Mouse (Mus musculus): ENCODE results near the gene Adam19. TPM values are rescaled to one million over a fixed set of nuclear protein-coding genes. Genes with fewer than 3 reads are reported as not detected.
"Not testable (repeated sequence)": the region's sequence is repeated elsewhere in the genome, so short reads cannot be mapped to it uniquely, and the experiment has no call there.

Adam19 gene
- polyA plus RNA-seq, 1 experiment from 2014 or later: 21.3 TPM

DNA sequence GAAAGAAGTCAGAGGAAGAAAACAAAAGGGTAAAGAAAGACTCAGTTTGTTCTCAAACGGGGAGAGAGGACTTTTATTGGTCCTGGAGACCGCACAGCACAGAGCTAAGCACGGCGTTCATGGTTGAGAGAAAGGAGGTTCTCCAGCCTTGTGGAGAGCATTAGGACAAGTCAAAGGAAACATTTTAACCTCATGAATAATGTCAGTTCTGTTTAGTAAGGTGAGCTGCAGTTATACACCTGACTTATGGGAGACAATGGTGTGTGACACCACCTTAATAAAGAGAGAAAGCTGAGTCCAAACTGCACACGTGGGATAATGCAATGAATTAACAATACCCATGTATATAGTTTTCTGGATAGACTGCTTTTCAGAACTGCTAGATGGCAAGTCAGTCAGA, 11.0 kb upstream of the Adam19 start:
- ATAC-seq (replicated peaks; ENCODE audit: low FRiP score, low TSS enrichment, low read depth) (no peak), DNase-seq (ENCODE audit: low spot score) (no peak)
- no peak overlapping the region for H3K9ac ChIP-seq (ENCODE audit: low read length)
- no peak overlapping the region for H3K27ac ChIP-seq (ENCODE audit: low read depth)
- no peaks in the 10 kb centered on the region for H3K9me3 ChIP-seq (ENCODE audit: control insufficient read depth, low read length)
- H3K36me3 ChIP-seq (ENCODE audit: control insufficient read depth, insufficient read depth, low read length): no peaks in the 10 kb centered on the region
- no peak overlapping the region for H3K4me3 ChIP-seq (ENCODE audit: low read depth, low read length)
- H3K27me3 ChIP-seq (replicated peaks; ENCODE audit: control insufficient read depth, insufficient read depth, low read length): no peaks in the 10 kb centered on the region
- H3K4me1 ChIP-seq (replicated peaks; ENCODE audit: control insufficient read depth, insufficient read depth, low read length): 0 out of 2 replicates have a peak, but pooled peaks cover 4% of the 10 kb centered on the region
- WGBS: 89% methylated on average over 5 of the region's 5 CpGs
- no peak overlapping the region for H3K4me2 ChIP-seq (ENCODE audit: low read length)

- Histone ChIP-seq H3K36me3 (ENCODE audit: control insufficient read depth, insufficient read depth, low read length) (no peaks in the 10 kb centered on the region), H3K9me3 (ENCODE audit: control insufficient read depth, low read length) (no peaks in the 10 kb centered on the region), H3K9ac (ENCODE audit: low read length) (no peak overlapping the region), H3K4me2 (ENCODE audit: low read length) (no peak overlapping the region), H3K27ac (ENCODE audit: low read depth) (no peak overlapping the region), H3K4me1 (replicated peaks; ENCODE audit: control insufficient read depth, insufficient read depth, low read length) (no peaks in the 10 kb centered on the region), H3K4me3 (ENCODE audit: low read depth, low read length) (no peak overlapping the region), H3K27me3 (replicated peaks; ENCODE audit: control insufficient read depth, insufficient read depth, low read length) (no peaks in the 10 kb centered on the region)
- ATAC-seq (replicated peaks; ENCODE audit: low FRiP score, low TSS enrichment, low read depth): no peak
- WGBS: 89% methylated on average over 3 of the region's 3 CpGs
- DNase-seq (ENCODE audit: low spot score): no peak
Observed at GRCm38 (mm10) chr11:46047264-46047663, 8.5 kb upstream of the Adam19 start.

DNA sequence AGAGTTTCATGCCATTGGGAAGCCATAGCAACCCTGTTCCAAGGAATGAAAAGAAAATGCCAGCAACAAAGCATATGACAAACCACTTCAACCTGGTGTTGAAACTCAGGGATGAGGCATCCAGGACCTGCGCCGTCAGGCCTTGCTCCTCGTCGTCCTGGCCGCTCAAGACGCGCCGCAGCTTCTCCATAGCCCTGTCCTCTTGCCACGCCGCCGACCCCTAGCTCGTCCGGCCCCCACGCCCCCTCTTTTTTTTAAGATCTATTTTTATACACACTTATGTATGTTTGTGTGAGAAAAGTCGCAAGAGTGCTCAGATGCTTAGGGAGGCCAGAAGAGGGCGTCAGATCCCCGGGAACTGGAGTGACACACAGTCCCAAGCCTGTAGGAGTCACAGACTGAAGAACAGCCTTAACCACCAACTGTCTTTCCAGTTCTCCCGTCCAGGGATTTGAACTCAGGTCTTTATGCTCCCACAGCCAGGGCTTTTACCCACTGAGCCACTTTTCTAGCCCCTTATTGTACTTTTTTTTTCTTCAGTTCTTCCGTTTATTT, 3.6 kb upstream of the Adam19 start, which contains the start of gene Gm12166:
Gm12166 (minus strand) TSS at position 217 of the 555 bp plus-strand sequence.
- H3K4me2 ChIP-seq (ENCODE audit: low read length): 0 out of 2 replicates have a peak within 1 kb of the TSS, but pooled peaks have one; percentile 3
- not testable (repeated sequence) for H3K4me1 ChIP-seq (replicated peaks; ENCODE audit: control insufficient read depth, insufficient read depth, low read length); H3K27me3 ChIP-seq (replicated peaks; ENCODE audit: control insufficient read depth, insufficient read depth, low read length); H3K9ac ChIP-seq (ENCODE audit: low read length); H3K9me3 ChIP-seq (ENCODE audit: control insufficient read depth, low read length); ATAC-seq (replicated peaks; ENCODE audit: low FRiP score, low TSS enrichment, low read depth); DNase-seq (ENCODE audit: low spot score); H3K4me3 ChIP-seq (ENCODE audit: low read depth, low read length); H3K36me3 ChIP-seq (ENCODE audit: control insufficient read depth, insufficient read depth, low read length); H3K27ac ChIP-seq (ENCODE audit: low read depth)
- 42% methylated on average over 19 of the region's 19 CpGs for WGBS

DNA sequence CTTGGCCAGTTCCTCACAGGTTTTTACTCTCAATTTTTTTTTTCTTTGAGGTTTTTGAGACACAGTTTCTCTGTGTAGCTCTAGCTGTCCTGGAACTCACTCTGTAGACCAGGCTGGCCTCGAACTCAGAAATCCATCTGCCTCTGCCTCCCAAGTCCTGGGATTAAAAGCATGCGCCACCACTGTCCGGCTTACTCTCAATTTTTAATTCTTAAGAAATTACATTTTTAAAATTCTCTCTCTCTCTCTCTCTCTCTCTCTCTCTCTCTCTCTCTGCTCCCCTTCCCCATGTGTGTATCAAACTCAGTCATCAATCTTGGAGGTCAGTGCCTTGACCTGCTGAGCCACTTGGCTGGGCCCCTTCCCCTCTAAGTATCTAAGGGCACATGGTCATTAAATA, 2.3 kb upstream of the Adam19 start:
- WGBS: 87% methylated on average over 3 of the region's 3 CpGs
- not testable (repeated sequence) for ATAC-seq (replicated peaks; ENCODE audit: low FRiP score, low TSS enrichment, low read depth); DNase-seq (ENCODE audit: low spot score); H3K9ac ChIP-seq (ENCODE audit: low read length); H3K27me3 ChIP-seq (replicated peaks; ENCODE audit: control insufficient read depth, insufficient read depth, low read length); H3K27ac ChIP-seq (ENCODE audit: low read depth); H3K9me3 ChIP-seq (ENCODE audit: control insufficient read depth, low read length); H3K4me2 ChIP-seq (ENCODE audit: low read length); H3K4me3 ChIP-seq (ENCODE audit: low read depth, low read length); H3K36me3 ChIP-seq (ENCODE audit: control insufficient read depth, insufficient read depth, low read length)
- peaks cover 13% of the 10 kb centered on the region for H3K4me1 ChIP-seq (replicated peaks; ENCODE audit: control insufficient read depth, insufficient read depth, low read length)

DNA sequence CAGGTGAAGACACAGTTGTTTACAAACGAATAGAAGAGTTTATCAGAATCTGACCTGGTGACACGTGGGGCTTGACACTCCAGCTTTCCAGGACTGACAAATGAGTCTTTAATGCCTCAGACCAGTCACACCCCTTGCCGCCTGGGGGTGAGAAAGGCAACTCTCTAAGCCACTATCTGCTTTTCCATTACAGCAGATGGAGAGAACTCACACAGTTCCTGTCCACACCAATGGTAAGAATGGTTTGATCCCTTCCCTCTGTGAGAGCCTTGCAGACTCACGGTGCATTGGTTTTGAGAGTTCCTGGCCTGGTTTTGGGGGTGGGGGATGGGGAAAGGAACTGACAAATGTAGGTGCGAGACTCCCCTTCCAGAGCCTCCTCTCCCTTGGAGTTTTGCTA, 1.5 kb upstream of the Adam19 start:
- Histone ChIP-seq H3K9ac (ENCODE audit: low read length) (no peak overlapping the region), H3K36me3 (ENCODE audit: control insufficient read depth, insufficient read depth, low read length) (no peaks in the 10 kb centered on the region), H3K4me3 (ENCODE audit: low read depth, low read length) (no peak overlapping the region), H3K4me2 (ENCODE audit: low read length) (no peak overlapping the region), H3K27me3 (replicated peaks; ENCODE audit: control insufficient read depth, insufficient read depth, low read length) (no peaks in the 10 kb centered on the region), H3K27ac (ENCODE audit: low read depth) (no peak overlapping the region), H3K4me1 (replicated peaks; ENCODE audit: control insufficient read depth, insufficient read depth, low read length) (peaks cover 13% of the 10 kb centered on the region), H3K9me3 (ENCODE audit: control insufficient read depth, low read length) (no peaks in the 10 kb centered on the region)
- no peak for ATAC-seq (replicated peaks; ENCODE audit: low FRiP score, low TSS enrichment, low read depth)
- DNase-seq (ENCODE audit: low spot score): no peak
- 41% methylated on average over 5 of the region's 5 CpGs for WGBS

DNA sequence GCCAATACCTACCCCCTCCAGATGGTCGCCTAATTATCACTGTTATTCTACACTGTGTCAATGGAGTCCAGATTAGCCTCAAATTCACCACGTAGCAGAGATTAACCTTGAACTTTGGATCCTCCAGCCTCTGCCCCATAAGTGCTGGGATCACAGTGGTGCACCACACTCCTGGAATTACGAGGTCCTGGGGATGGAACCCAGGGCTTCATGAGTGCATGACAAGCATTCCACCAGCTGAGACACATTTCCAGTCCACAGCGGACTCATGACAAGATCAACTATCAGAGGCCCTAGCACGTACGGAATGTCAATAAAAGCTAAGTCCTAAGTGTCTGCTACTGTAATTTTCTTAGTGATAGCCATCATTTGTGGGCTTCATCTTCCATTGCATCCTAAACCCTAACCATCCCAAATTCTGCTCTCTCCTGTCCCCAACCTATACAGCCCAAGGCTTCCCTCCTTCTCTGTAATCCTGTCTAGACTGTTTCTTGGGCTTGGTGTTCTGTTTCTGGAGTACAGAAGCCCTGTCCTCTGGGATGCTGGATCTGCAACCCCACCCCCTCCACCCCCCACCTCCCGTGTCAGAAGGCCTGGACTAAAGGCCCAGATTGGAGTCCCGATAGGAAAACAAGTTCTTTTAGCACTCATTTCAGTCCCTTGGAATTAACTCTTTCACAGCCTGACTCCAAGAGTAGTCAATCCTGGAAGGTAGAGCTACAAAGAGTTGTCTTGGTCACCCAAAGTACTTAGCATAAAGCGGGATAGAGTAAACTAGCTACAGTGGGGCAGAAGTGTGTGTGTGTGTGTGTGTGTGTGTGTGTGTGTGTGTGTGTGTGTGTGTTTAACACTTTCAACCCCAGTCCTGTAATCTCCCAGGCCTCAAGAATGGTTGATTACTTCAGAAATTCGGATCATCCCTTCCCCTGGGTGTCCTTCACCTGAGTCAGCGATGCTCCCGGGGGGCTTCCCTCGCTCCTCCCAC, 589 bp upstream of the Adam19 start:
- ATAC-seq (replicated peaks; ENCODE audit: low FRiP score, low TSS enrichment, low read depth): peak; percentile 64

DNA sequence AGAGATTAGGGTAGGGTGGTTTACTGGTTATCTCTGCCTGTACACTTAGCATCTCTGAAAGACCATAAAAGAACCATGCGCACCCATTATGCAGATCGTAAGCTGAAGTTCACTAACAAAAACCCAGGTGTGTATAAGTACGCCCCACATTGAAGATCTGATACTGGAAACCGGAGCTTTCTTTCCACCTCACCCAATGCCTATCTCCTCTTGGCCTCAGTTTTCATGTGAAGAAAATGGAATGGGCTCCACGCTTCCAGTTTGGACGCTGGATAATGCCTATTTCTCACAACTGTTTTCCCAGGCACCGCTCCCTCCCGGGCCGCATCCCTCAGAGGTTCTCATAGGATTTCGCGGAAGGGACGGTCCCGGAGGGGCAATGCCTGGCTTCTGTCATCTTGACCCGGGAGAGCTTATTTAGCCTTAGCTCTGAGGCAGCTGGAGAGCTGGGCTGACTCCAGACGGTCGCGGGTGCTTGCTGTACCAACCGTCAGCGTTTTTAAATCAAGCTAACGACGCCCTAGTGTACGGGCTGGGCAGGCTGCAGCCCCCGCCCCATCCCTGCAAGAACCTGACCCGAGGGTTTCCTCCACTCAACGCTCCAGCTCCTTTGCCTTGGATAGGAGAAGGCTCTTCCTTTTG, 1.1 kb downstream of the Adam19 start:
- Histone ChIP-seq H3K36me3 (ENCODE audit: control insufficient read depth, insufficient read depth, low read length) (peaks cover 17% of the 10 kb centered on the region), H3K4me1 (replicated peaks; ENCODE audit: control insufficient read depth, insufficient read depth, low read length) (peaks cover 18% of the 10 kb centered on the region), H3K4me2 (ENCODE audit: low read length) (peak overlapping the region; percentile 66), H3K27me3 (replicated peaks; ENCODE audit: control insufficient read depth, insufficient read depth, low read length) (no peaks in the 10 kb centered on the region), H3K4me3 (ENCODE audit: low read depth, low read length) (peak overlapping the region; percentile 73), H3K9me3 (ENCODE audit: control insufficient read depth, low read length) (no peaks in the 10 kb centered on the region), H3K9ac (ENCODE audit: low read length) (peak overlapping the region; percentile 88), H3K27ac (ENCODE audit: low read depth) (peak overlapping the region; percentile 93)
- WGBS: 1% methylated on average over 25 of the region's 25 CpGs
- DNase-seq (ENCODE audit: low spot score) (peak; percentile 75), ATAC-seq (replicated peaks; ENCODE audit: low FRiP score, low TSS enrichment, low read depth) (peak; percentile 9; the same call in 1 of the 2 replicates)

More for the DNA sequence above, 589 bp upstream of the Adam19 start:
- Histone ChIP-seq H3K4me1 (replicated peaks; ENCODE audit: control insufficient read depth, insufficient read depth, low read length) (peaks cover 13% of the 10 kb centered on the region), H3K36me3 (ENCODE audit: control insufficient read depth, insufficient read depth, low read length) (peaks cover 4% of the 10 kb centered on the region; the same call in 1 of the 2 replicates), H3K9me3 (ENCODE audit: control insufficient read depth, low read length) (no peaks in the 10 kb centered on the region), H3K27me3 (replicated peaks; ENCODE audit: control insufficient read depth, insufficient read depth, low read length) (no peaks in the 10 kb centered on the region), H3K27ac (ENCODE audit: low read depth) (peak overlapping the region; percentile 93), H3K9ac (ENCODE audit: low read length) (peak overlapping the region; percentile 88), H3K4me2 (ENCODE audit: low read length) (peak overlapping the region; percentile 66), H3K4me3 (ENCODE audit: low read depth, low read length) (peak overlapping the region; percentile 73)
- WGBS: 21% methylated on average over 13 of the region's 13 CpGs
- no peak for DNase-seq (ENCODE audit: low spot score)

DNA sequence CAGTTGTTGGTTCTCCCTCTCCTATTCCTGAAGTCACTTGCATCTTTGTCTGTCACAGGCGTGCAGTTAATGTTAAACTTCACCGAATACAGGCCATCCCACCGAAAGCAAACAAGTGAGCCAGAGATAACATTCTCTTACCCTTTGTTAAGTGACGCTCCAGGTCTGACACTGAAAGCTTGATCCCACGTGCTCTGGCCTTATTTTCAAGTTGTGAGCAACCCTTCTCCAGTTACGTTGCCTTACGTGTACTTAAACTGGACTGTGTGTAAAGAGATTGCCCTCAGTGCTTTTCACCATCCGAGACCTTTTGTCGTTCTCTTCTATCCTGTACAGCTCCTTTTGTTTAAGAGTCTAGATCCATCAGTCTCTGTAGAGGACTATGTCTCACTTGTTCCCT, 2.2 kb downstream of the Adam19 start:
- Histone ChIP-seq H3K27me3 (replicated peaks; ENCODE audit: control insufficient read depth, insufficient read depth, low read length) (no peaks in the 10 kb centered on the region), H3K36me3 (ENCODE audit: control insufficient read depth, insufficient read depth, low read length) (peaks cover 26% of the 10 kb centered on the region), H3K27ac (ENCODE audit: low read depth) (peak overlapping the region; percentile 93; the same call in 1 of the 2 replicates), H3K4me3 (ENCODE audit: low read depth, low read length) (peak overlapping the region; percentile 73), H3K4me2 (ENCODE audit: low read length) (peak overlapping the region; percentile 66), H3K4me1 (replicated peaks; ENCODE audit: control insufficient read depth, insufficient read depth, low read length) (peaks cover 18% of the 10 kb centered on the region), H3K9ac (ENCODE audit: low read length) (peak overlapping the region; percentile 88), H3K9me3 (ENCODE audit: control insufficient read depth, low read length) (no peaks in the 10 kb centered on the region)
- ATAC-seq (replicated peaks; ENCODE audit: low FRiP score, low TSS enrichment, low read depth) (no peak), DNase-seq (ENCODE audit: low spot score) (no peak)
- 18% methylated on average over 9 of the region's 9 CpGs for WGBS

Data from intestine, embryonic 14.5 days (tissue).